Mouse (Mus musculus): ENCODE results near the gene Pla2g12b. TPM values are rescaled to one million over a fixed set of nuclear protein-coding genes. Genes with fewer than 3 reads are reported as not detected.
A peak's percentile ranks its signal among the peaks of the same experiment; 100 is the strongest.
"Not testable (repeated sequence)": the region's sequence is repeated elsewhere in the genome, so short reads cannot be mapped to it uniquely, and the experiment has no call there.

Pla2g12b gene
- polyA plus RNA-seq, 1 experiment from 2014 or later: not detected

DNA sequence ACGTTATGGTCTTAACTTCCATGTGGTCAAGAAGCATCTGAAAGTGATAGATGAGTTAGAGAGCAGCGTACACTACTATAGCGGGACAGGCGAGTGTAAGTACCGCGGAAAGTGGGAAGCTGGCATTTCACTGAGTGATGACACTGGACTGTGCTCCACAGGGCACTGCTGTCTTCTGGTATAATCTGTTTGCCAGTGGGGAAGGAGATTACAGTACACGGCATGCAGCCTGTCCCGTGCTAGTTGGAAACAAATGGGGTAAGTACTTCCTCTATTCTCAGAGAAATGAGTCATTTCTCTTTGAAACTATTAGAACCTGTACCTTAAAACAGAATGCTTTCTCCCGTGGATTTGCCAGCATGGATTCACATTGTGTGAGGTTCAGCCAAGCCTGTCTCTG is 34.0 kb upstream of the Pla2g12b start:
- ChIA-PET CTCF (interaction anchor here (1.5 kb wide), 1 partner anchor 18 kb away, joined by 3 read pairs; no protein-coding TSS in a partner anchor), POLR2A (interaction anchor here (0.9 kb wide), 1 partner anchor 10 kb away, joined by 3 read pairs; no protein-coding TSS in a partner anchor)
- ATAC-seq (no peak), DNase-seq (ENCODE audit: low read depth, low spot score) (no peak)
- no peaks in the 10 kb centered on the region for H3K27me3 ChIP-seq
- no peak for TF ChIP-seq CTCF (IDR thresholded peaks at IDR 0.05)
- in situ Hi-C loops (cut with MboI; ENCODE audit: low pct_unique_long_range_greater_than_20kb): no loop called here

DNA sequence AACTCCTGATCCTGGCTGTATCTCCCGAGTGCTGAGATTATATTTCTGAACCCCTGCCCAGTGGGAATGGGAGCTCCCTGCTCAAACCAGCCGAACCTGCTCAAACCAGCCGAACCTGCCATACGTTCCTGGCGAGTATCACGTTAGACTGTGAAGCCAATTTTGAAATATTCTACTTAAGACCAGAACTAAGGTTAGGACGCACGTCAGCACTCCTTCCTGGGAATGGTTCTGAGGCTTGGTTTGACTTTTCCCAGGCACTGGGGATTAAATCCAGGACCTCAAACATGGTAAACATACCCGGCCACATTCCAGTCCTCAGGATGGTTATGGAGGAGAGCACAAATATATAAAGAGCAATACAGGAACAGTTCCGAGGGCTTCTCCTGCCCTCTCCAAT is 25.6 kb upstream of the Pla2g12b start:
- POLR2A ChIA-PET: interaction anchor here (0.7 kb wide), 1 partner anchor 177 kb away, joined by 5 read pairs; no protein-coding TSS in a partner anchor

DNA sequence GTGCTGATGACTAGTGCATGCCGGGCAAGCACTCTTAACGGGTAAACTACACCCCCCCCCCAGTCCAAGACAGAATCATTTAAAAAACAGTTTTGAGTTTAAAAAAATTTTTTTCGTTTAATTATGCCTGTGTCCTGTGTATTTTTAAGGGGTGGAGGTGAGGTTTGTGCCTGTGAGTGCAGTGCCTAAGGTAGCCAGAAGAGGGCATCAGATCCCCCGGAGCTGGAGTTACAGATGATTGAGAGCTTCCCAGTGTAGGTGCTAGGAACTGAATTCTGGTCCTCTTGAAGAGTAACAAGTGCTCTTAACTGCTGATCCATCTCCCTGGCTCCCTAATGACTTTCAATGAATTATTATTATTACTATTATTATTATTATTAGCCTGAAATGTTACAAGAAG is 24.7 kb upstream of the Pla2g12b start:
- ATAC-seq (no peak), DNase-seq (ENCODE audit: low read depth, low spot score) (no peak)
- ChIA-PET POLR2A (interaction anchor here (0.7 to 1.6 kb wide), 2 partner anchors 10 to 176 kb away, joined by 3 to 5 read pairs; no protein-coding TSS in a partner anchor), CTCF (interaction anchor here (1.4 kb wide), 1 partner anchor 11 kb away, joined by 4 read pairs; no protein-coding TSS in a partner anchor)
- peak; percentile 51 for TF ChIP-seq CTCF (IDR thresholded peaks at IDR 0.05)
- no peaks in the 10 kb centered on the region for H3K27me3 ChIP-seq
- in situ Hi-C loops (cut with MboI; ENCODE audit: low pct_unique_long_range_greater_than_20kb): no loop called here

More for the DNA sequence above, 25.6 kb upstream of the Pla2g12b start:
- ATAC-seq (no peak), DNase-seq (ENCODE audit: low read depth, low spot score) (no peak)
- in situ Hi-C loops (cut with MboI; ENCODE audit: low pct_unique_long_range_greater_than_20kb): no loop called here
- no peaks in the 10 kb centered on the region for H3K27me3 ChIP-seq
- no peak for TF ChIP-seq CTCF (IDR thresholded peaks at IDR 0.05)
- CTCF ChIA-PET: interaction anchor here (1.6 kb wide), 1 partner anchor 11 kb away, joined by 4 read pairs; no protein-coding TSS in a partner anchor

GRCm38 (mm10) chr10:59379927-59380326 is 23.5 kb upstream of the Pla2g12b start:
- DNase-seq (ENCODE audit: low read depth, low spot score) (no peak), ATAC-seq (no peak)
- in situ Hi-C loops (cut with MboI; ENCODE audit: low pct_unique_long_range_greater_than_20kb): no loop called here
- no peak for TF ChIP-seq CTCF (IDR thresholded peaks at IDR 0.05)
- ChIA-PET POLR2A (interaction anchor here (1.6 kb wide), 1 partner anchor 11 kb away, joined by 3 read pairs; no protein-coding TSS in a partner anchor), CTCF (interaction anchor here (1.4 to 1.5 kb wide), 2 partner anchors 10 to 12 kb away, joined by 3 to 4 read pairs; no protein-coding TSS in a partner anchor)
- H3K27me3 ChIP-seq: no peaks in the 10 kb centered on the region

- ChIA-PET POLR2A (interaction anchor here (1.6 kb wide), 1 partner anchor 12 kb away, joined by 3 read pairs; no protein-coding TSS in a partner anchor), CTCF (interaction anchor here (1.5 kb wide), 1 partner anchor 10 kb away, joined by 3 read pairs; no protein-coding TSS in a partner anchor)
- H3K27me3 ChIP-seq: no peaks in the 10 kb centered on the region
- ATAC-seq (no peak), DNase-seq (ENCODE audit: low read depth, low spot score) (no peak)
- in situ Hi-C loops (cut with MboI; ENCODE audit: low pct_unique_long_range_greater_than_20kb): no loop called here
- no peak for TF ChIP-seq CTCF (IDR thresholded peaks at IDR 0.05)
These were observed 23.0 kb upstream of the Pla2g12b start for GRCm38 (mm10) chr10:59380411-59380821.

GRCm38 (mm10) chr10:59381563-59381962 is 21.9 kb upstream of the Pla2g12b start:
- CTCF ChIA-PET; POLR2A ChIA-PET; DNase-seq (ENCODE audit: low read depth, low spot score); H3K27me3 ChIP-seq; ATAC-seq; in situ Hi-C loops (cut with MboI; ENCODE audit: low pct_unique_long_range_greater_than_20kb): not testable (repeated sequence)

DNA sequence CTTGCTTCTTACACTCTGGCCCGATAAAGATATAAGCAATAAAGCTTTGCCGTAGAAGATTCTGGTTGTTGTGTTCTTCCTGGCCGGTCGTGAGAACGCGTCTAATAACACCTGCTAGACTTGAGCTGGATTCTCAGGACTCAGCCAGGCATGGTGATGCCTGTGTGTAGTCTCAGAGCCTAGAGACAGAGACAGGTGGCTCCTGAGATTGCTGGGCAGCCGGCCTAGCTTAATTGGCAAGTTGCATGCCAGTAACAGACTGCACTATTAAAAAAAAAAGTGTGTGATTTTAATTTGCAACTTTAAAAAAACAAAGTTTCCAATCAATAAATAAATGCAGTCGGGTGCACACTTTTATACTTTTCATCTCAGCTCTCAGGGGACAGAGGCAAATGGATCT is 16.5 kb upstream of the Pla2g12b start:
- CTCF ChIA-PET: interaction anchor here (1.0 to 1.1 kb wide), 2 partner anchors 18 to 76 kb away, joined by 3 read pairs; no protein-coding TSS in a partner anchor
- POLR2A ChIA-PET: no interaction called here
- ATAC-seq: no peak
- in situ Hi-C loops (cut with MboI; ENCODE audit: low pct_unique_long_range_greater_than_20kb): no loop called here
- no peak for DNase-seq (ENCODE audit: low read depth, low spot score)
- TF ChIP-seq CTCF (IDR thresholded peaks at IDR 0.05): no peak
- H3K27me3 ChIP-seq: no peaks in the 10 kb centered on the region

- in situ Hi-C loops (cut with MboI; ENCODE audit: low pct_unique_long_range_greater_than_20kb): no loop called here
- ATAC-seq: no peak
- no peak for TF ChIP-seq CTCF (IDR thresholded peaks at IDR 0.05)
- no peak for DNase-seq (ENCODE audit: low read depth, low spot score)
- POLR2A ChIA-PET: no interaction called here
- CTCF ChIA-PET: interaction anchor here (1.3 kb wide), 1 partner anchor 13 kb away, joined by 4 read pairs; no protein-coding TSS in a partner anchor
- H3K27me3 ChIP-seq: no peaks in the 10 kb centered on the region
These were observed 13.8 kb upstream of the Pla2g12b start for GRCm38 (mm10) chr10:59389652-59390051.

DNA sequence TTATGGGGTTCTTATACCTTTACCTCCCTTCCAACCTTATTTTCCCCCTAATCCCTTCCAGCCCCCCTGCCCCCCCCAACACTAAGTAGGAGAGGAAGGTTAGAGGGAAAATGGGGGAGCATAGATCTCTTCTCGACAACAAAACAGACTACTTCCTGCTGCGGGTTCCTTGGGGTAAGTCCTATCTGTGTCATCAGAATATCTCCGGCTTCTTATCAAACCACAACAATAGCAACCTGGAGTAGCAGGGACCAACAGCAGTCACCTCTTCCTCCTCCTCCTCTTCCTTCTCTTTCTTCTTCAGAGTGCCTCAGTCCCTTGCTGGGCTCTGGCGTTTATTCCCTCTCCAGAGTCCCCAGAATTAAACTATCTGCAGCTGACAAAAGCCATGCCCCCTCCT is 11.6 kb upstream of the Pla2g12b start:
- TF ChIP-seq CTCF (IDR thresholded peaks at IDR 0.05): no peak
- CTCF ChIA-PET: no interaction called here
- ATAC-seq: no peak
- DNase-seq (ENCODE audit: low read depth, low spot score): no peak
- H3K27me3 ChIP-seq: no peaks in the 10 kb centered on the region
- in situ Hi-C loops (cut with MboI; ENCODE audit: low pct_unique_long_range_greater_than_20kb): no loop called here
- POLR2A ChIA-PET: no interaction called here

- DNase-seq (ENCODE audit: low read depth, low spot score); in situ Hi-C loops (cut with MboI; ENCODE audit: low pct_unique_long_range_greater_than_20kb); CTCF ChIA-PET; H3K27me3 ChIP-seq; POLR2A ChIA-PET; ATAC-seq: not testable (repeated sequence)
These were observed 8.0 kb upstream of the Pla2g12b start, which contains the start of gene Gm10273 for GRCm38 (mm10) chr10:59395461-59395860. TSS of gene Gm10273 (plus strand) at chr10:59395632.

DNA sequence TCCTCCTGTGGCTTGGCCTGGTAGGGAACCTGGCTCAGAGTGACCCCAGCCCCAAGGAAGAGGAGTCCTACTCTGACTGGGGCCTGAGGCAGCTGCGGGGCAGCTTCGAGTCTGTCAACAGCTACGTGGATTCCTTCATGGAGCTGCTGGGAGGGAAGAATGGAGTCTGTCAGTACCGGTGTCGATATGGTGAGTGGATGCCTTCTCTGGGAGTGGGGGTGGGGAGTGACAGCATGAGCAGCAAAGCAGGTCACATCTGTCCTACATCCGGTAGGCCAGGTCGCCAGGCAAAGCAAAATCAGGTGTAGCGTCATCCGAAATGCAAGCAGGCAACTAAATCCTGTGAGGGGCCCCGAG is 311 bp downstream of the Pla2g12b start:
- POLR2A ChIA-PET: no interaction called here
- TF ChIP-seq CTCF (IDR thresholded peaks at IDR 0.05): no peak
- no peak for ATAC-seq
- in situ Hi-C loops (cut with MboI; ENCODE audit: low pct_unique_long_range_greater_than_20kb): no loop called here
- no peaks in the 10 kb centered on the region for H3K27me3 ChIP-seq
- no peak for DNase-seq (ENCODE audit: low read depth, low spot score)
- CTCF ChIA-PET: no interaction called here

DNA sequence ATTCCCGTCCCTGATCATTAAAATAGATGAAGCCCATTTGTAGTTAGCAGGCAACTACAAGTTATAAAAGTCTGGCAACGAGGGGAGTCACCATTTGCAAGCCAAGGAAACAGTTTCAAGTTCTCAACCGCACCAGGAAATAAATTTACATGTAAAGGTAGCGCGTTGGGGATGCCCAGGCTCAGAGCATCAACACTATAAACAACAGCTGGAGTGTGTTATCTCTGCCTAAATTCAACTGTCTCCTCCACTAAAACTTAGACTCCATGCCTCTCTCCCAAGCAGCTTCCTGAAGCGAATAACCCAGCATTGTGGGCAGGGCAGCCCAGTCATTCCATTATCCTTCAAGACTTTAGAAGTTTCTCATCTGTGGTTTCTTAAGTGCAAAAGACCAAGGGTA is 5.0 kb downstream of the Pla2g12b start:
- no peak for DNase-seq (ENCODE audit: low read depth, low spot score)
- in situ Hi-C loops (cut with MboI; ENCODE audit: low pct_unique_long_range_greater_than_20kb): no loop called here
- no peaks in the 10 kb centered on the region for H3K27me3 ChIP-seq
- POLR2A ChIA-PET: no interaction called here
- no peak for ATAC-seq
- TF ChIP-seq CTCF (IDR thresholded peaks at IDR 0.05): no peak
- CTCF ChIA-PET: no interaction called here
